Comparison of ENCODE assay signal across 8 mouse cellular contexts in the genomic region with DNA sequence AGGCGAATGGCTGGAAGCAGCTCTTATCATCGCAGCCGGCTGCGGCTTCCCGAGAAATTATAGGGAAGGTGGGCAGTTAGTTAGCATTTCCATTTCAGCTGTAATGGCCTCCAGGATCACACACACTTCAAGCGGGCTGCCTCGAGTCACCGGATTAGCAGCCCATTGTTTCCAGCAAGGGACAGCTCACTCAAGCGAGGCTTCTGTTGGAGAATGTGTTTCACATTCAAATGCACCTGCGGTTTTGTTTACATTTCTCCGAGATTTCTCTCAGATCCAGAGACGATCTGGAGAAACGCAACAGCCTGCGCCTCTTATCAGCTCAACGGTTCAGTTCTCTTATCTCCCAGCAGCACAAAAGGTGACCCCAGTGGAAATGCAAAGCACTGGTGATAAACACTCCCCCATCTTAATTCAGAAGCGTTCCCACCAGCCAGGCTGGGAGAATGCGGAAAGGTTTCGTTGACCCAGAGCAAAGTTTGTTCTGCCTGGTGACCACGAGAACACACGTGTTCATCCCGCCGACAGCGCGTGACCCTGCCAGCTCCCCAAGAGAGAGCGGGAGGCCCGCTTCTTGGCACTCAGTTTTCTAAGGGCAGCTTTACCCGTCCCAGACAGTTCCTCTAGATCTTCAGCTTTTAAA. TPM values are rescaled to one million over a fixed set of nuclear protein-coding genes. Genes with fewer than 3 reads are reported as not detected.
DNase-seq lines count a peak whose midpoint lies in the region; ATAC-seq lines count a peak whose summit lies in the region.

No protein-coding gene starts in this region.

- 0 out of 2 replicates have a peak overlapping the region, but pooled peaks have one; percentile 26 for H3K9ac ChIP-seq in forebrain, embryonic 15.5 days (replicated peaks)
- H3K9ac ChIP-seq in lung, embryonic 15.5 days: no peak overlapping the region
- H3K9ac ChIP-seq in stomach, embryonic 14.5 days (replicated peaks; ENCODE audit: low read depth, low read length): no peak overlapping the region

- whole genome bisulfite sequencing in forebrain, embryonic 15.5 days: 2% methylated on average over 27 of the region's 27 CpGs
- 9% methylated on average over 27 of the region's 27 CpGs for WGBS in lung, embryonic 15.5 days
- 3% methylated on average over 27 of the region's 27 CpGs for whole genome bisulfite sequencing in stomach, embryonic 14.5 days

- DNase-seq in gastrocnemius, adult 18-20 months (ENCODE audit: low spot score): peak; percentile 15
- no peak for DNase-seq in gastrocnemius, adult 8-10 months (ENCODE audit: low spot score in 2 of 2)
- peak; percentile 46 for DNase-seq in adrenal gland, postnatal 10 days
- peak; percentile 81 for DNase-seq in kidney, adult 18-20 months
- no peak for DNase-seq in cerebellum, adult 9-10 months

- H3K36me3 ChIP-seq in forebrain, embryonic 15.5 days: no peaks in the 10 kb centered on the region
- no peaks in the 10 kb centered on the region for H3K36me3 ChIP-seq in lung, embryonic 15.5 days
- H3K36me3 ChIP-seq in stomach, embryonic 14.5 days (ENCODE audit: control insufficient read depth, insufficient read depth, low read length): no peaks in the 10 kb centered on the region

- peaks cover 9% of the 10 kb centered on the region for H3K4me1 ChIP-seq in forebrain, embryonic 15.5 days
- peaks cover 21% of the 10 kb centered on the region for H3K4me1 ChIP-seq in lung, embryonic 15.5 days
- peaks cover 3% of the 10 kb centered on the region; the same call in 1 of the 2 replicates for H3K4me1 ChIP-seq in stomach, embryonic 14.5 days (ENCODE audit: control insufficient read depth, insufficient read depth, low read length)

- peak; percentile 53 for ATAC-seq in forebrain, embryonic 15.5 days (replicated peaks)
- no peak for ATAC-seq in lung, embryonic 15.5 days (ENCODE audit: borderline replicate concordance, extremely low read depth, low FRiP score, low TSS enrichment)
- ATAC-seq in stomach, embryonic 14.5 days (ENCODE audit: insufficient number of reproducible peaks, insufficient read depth, low FRiP score, low read depth): peak; percentile 67

- no peaks in the 10 kb centered on the region for H3K27me3 ChIP-seq in forebrain, embryonic 15.5 days
- H3K27me3 ChIP-seq in lung, embryonic 15.5 days: no peaks in the 10 kb centered on the region
- no peaks in the 10 kb centered on the region for H3K27me3 ChIP-seq in stomach, embryonic 14.5 days (ENCODE audit: control insufficient read depth, insufficient read depth, low read length)

- no peaks in the 10 kb centered on the region for H3K9me3 ChIP-seq in forebrain, embryonic 15.5 days
- H3K9me3 ChIP-seq in lung, embryonic 15.5 days: no peaks in the 10 kb centered on the region
- H3K9me3 ChIP-seq in stomach, embryonic 14.5 days (ENCODE audit: control insufficient read depth, low read depth, low read length): peaks cover 3% of the 10 kb centered on the region; the same call in 1 of the 2 replicates

- peak overlapping the region; percentile 57 for H3K4me2 ChIP-seq in forebrain, embryonic 15.5 days (replicated peaks)
- peak overlapping the region; percentile 43 for H3K4me2 ChIP-seq in lung, embryonic 15.5 days
- H3K4me2 ChIP-seq in stomach, embryonic 14.5 days (replicated peaks; ENCODE audit: low read depth, low read length): peak overlapping the region; percentile 40

- H3K4me3 ChIP-seq in forebrain, embryonic 15.5 days: peak overlapping the region; percentile 30
- peak overlapping the region; percentile 11 for H3K4me3 ChIP-seq in lung, embryonic 15.5 days
- H3K4me3 ChIP-seq in stomach, embryonic 14.5 days (ENCODE audit: low read depth, low read length): peak overlapping the region; percentile 11; the same call in 1 of the 2 replicates

- H3K27ac ChIP-seq in forebrain, embryonic 15.5 days (replicated peaks): no peak overlapping the region
- no peak overlapping the region for H3K27ac ChIP-seq in lung, embryonic 15.5 days
- H3K27ac ChIP-seq in stomach, embryonic 14.5 days (ENCODE audit: low read length): peak overlapping the region; percentile 39; the same call in 1 of the 2 replicates

RNA-seq across cellular contexts. Expression of a gene that starts 33.6 kb away (rescaled TPM):
- total RNA-seq in gastrocnemius, adult 18-20 months (2021): 1 to 10 TPM; 2.6 to 2.8 TPM
- 1 to 10 TPM; 5.5 to 7.8 (median 6.5) TPM for total RNA-seq in gastrocnemius, adult 8-10 months (2022)
- 10 to 100 TPM in 1 of 2 experiments, 1 to 10 TPM in 1; 8.0 to 15.0 TPM for total RNA-seq in adrenal gland, postnatal 10 days (2021)
- polyA plus RNA-seq in forebrain, embryonic 15.5 days (2015; fragmentation: Nextera tagmentation; extraction: Ambion mirVana): 0.10 and 0.17 TPM in 2 replicates
- polyA plus RNA-seq in lung, embryonic 15.5 days (2015; fragmentation: Nextera tagmentation; extraction: Ambion mirVana): 2.5 and 3.0 TPM in 2 replicates
- polyA plus RNA-seq in stomach, embryonic 14.5 days (2014; fragmentation: Nextera tagmentation; extraction: Ambion mirVana): 0.13 and 0.17 TPM in 2 replicates

Comparison
In these comparisons a context has a peak if more than half of its experiments do, and no peak if none do; other contexts are left out.
1. DNase-seq: peak in gastrocnemius, adult 18-20 months (single experiment), adrenal gland, postnatal 10 days (single experiment) and kidney, adult 18-20 months (single experiment); none in gastrocnemius, adult 8-10 months (0 of 2) and cerebellum, adult 9-10 months (single experiment).
2. Peak in every context shown above with its lines, with median percentiles within 50 percentile points of each other: H3K4me2 ChIP-seq and H3K4me3 ChIP-seq.